Mouse (Mus musculus) CH12.LX (cell line): ENCODE measurements at regions not wholly inside any gene's neighbourhood (a gene's known extent, or its start where the extent isn't known, plus 50 kb on each side); places are given as distances from the start of the nearest gene placed in this dataset.

Experiments used
- DNase-seq: peaks from one replicate; pipeline ENCODE4 v3.0.0-alpha.2; 2013; ENCODE audit errors: extremely low read depth
- H3K27ac ChIP-seq: 2 replicates; pipeline ENCODE4 v1.5.1; 2012; ENCODE audit warnings: low read depth, mild to moderate bottlenecking, control low read depth, moderate library complexity; ENCODE audit not compliant: insufficient read depth
- H3K27me3 ChIP-seq: replicated peaks from 2 replicates; pipeline ENCODE3; 2012; ENCODE audit warnings: inconsistent platforms
- H3K36me3 ChIP-seq, 2 experiments: replicated peaks in 1 of 2; 2 replicates each; pipeline versions ENCODE3 to v1.6.1; 2012; ENCODE audit warnings: inconsistent platforms in 1 of 2, low read length in 1 of 2, mild to moderate bottlenecking in 1 of 2, mixed read lengths in 1 of 2, moderate library complexity in 1 of 2; ENCODE audit not compliant: control insufficient read depth in 1 of 2, insufficient read depth in 1 of 2
- H3K4me1 ChIP-seq, 2 experiments: 2 replicates each; pipeline ENCODE4 v1.6.1; 2012; ENCODE audit warnings: inconsistent platforms in 1 of 2, moderate library complexity in 1 of 2; ENCODE audit not compliant: insufficient read depth in 2 of 2, control insufficient read depth in 1 of 2
- H3K4me2 ChIP-seq: 2 replicates; pipeline ENCODE4 v1.6.1; 2012; ENCODE audit warnings: low read depth, mild to moderate bottlenecking, control low read depth; ENCODE audit not compliant: poor library complexity, insufficient read depth, severe bottlenecking
- H3K4me3 ChIP-seq, 3 experiments: fragments of 150-350 bp in 1 of 3; sonication (generic) in 1 of 3; replicated peaks in 1 of 3; 2 replicates each; pipeline versions ENCODE3 to v1.5.1; 2011 to 2012; ENCODE audit warnings: low read depth in 2 of 3, low read length in 2 of 3, mild to moderate bottlenecking in 2 of 3, moderate library complexity in 2 of 3, control low read depth in 1 of 3, improper control_type of control experiment in 1 of 3, inconsistent platforms in 1 of 3, mixed read lengths in 1 of 3; ENCODE audit not compliant: poor library complexity in 1 of 3
- H3K79me2 ChIP-seq: replicated peaks from 2 replicates; pipeline ENCODE4 v1.6.1; 2012; ENCODE audit warnings: mild to moderate bottlenecking, moderate library complexity; ENCODE audit not compliant: control insufficient read depth, poor library complexity, insufficient read depth, severe bottlenecking; ENCODE audit errors: extremely low read depth
- H3K9ac ChIP-seq: 2 replicates; pipeline ENCODE4 v1.6.1; 2012; ENCODE audit warnings: low read depth, mild to moderate bottlenecking, control low read depth, moderate library complexity; ENCODE audit not compliant: insufficient read depth
- H3K9me3 ChIP-seq: replicated peaks from 2 replicates; pipeline ENCODE3; 2012; ENCODE audit warnings: low read length, inconsistent platforms, mixed read lengths
- BHLHE40 ChIP-seq: IDR thresholded peaks from 2 replicates; pipeline ENCODE4 v1.6.1; 2011; ENCODE audit warnings: mild to moderate bottlenecking, low read depth, low read length, improper control_type of control experiment
- CHD1 ChIP-seq: IDR thresholded peaks from 2 replicates; pipeline ENCODE4 v1.6.1; 2012; ENCODE audit warnings: low read depth, low read length, improper control_type of control experiment, inconsistent platforms
- CTCF ChIP-seq, 2 experiments: IDR thresholded peaks in 1 of 2; conservative IDR thresholded peaks in 1 of 2; 2 replicates each; pipeline ENCODE4 v1.5.1; 2011 to 2012; ENCODE audit warnings: low read depth in 2 of 2, low read length in 2 of 2, improper control_type of control experiment in 1 of 2, inconsistent platforms in 1 of 2, mild to moderate bottlenecking in 1 of 2, moderate library complexity in 1 of 2
- E2F4 ChIP-seq: IDR thresholded peaks from 2 replicates; pipeline ENCODE4 v1.6.1; 2011; ENCODE audit warnings: low read depth, low read length, improper control_type of control experiment; ENCODE audit not compliant: insufficient replicate concordance
- ELF1 ChIP-seq: IDR thresholded peaks from 2 replicates; pipeline ENCODE4 v1.6.1; 2014; ENCODE audit warnings: low read depth, mild to moderate bottlenecking, inconsistent platforms, low read length, improper control_type of control experiment
- EP300 ChIP-seq: IDR thresholded peaks from 2 replicates; pipeline ENCODE4 v1.6.1; 2011; ENCODE audit warnings: low read length, improper control_type of control experiment
- GABPA ChIP-seq: IDR thresholded peaks from 2 replicates; pipeline ENCODE4 v1.6.1; 2012; ENCODE audit warnings: low read depth, low read length, improper control_type of control experiment, inconsistent platforms; ENCODE audit not compliant: insufficient replicate concordance
- HCFC1 ChIP-seq: IDR thresholded peaks from 2 replicates; pipeline ENCODE4 v1.6.1; 2012; ENCODE audit warnings: low read depth, mild to moderate bottlenecking, inconsistent platforms, low read length, improper control_type of control experiment
- IRF4 ChIP-seq: IDR thresholded peaks from 2 replicates; pipeline ENCODE4 v1.6.1; 2014; ENCODE audit warnings: low read depth, mild to moderate bottlenecking, inconsistent platforms, low read length, improper control_type of control experiment
- KAT2A ChIP-seq: IDR thresholded peaks from 2 replicates; pipeline ENCODE4 v1.6.1; 2012; ENCODE audit warnings: low read length, improper control_type of control experiment, inconsistent platforms; ENCODE audit not compliant: insufficient replicate concordance
- MAZ ChIP-seq: IDR thresholded peaks from 2 replicates; pipeline ENCODE4 v1.6.1; 2012; ENCODE audit warnings: low read depth, mild to moderate bottlenecking, inconsistent platforms, low read length, improper control_type of control experiment, moderate library complexity
- MXI1 ChIP-seq: IDR thresholded peaks from 2 replicates; pipeline ENCODE4 v1.6.1; 2011; ENCODE audit warnings: mild to moderate bottlenecking, low read depth, low read length, improper control_type of control experiment
- MYC ChIP-seq: IDR thresholded peaks from 2 replicates; pipeline ENCODE4 v1.6.1; 2011; ENCODE audit warnings: low read depth, mild to moderate bottlenecking, improper control_type of control experiment, low read length
- NELFE ChIP-seq: IDR thresholded peaks from 2 replicates; pipeline ENCODE4 v1.6.1; 2011; ENCODE audit warnings: low read depth, low read length, improper control_type of control experiment
- NRF1 ChIP-seq: IDR thresholded peaks from 2 replicates; pipeline ENCODE4 v1.6.1; 2014; ENCODE audit warnings: low read depth, mild to moderate bottlenecking, inconsistent platforms, low read length, improper control_type of control experiment, moderate library complexity
- PAX5 ChIP-seq: IDR thresholded peaks from 2 replicates; pipeline ENCODE4 v1.6.1; 2012; ENCODE audit warnings: low read length, inconsistent platforms, mixed read lengths
- POLR2A ChIP-seq: IDR thresholded peaks from 2 replicates; pipeline ENCODE4 v1.6.1; 2011; ENCODE audit warnings: low read depth, mild to moderate bottlenecking, improper control_type of control experiment, low read length
- RCOR1 ChIP-seq: conservative IDR thresholded peaks from 2 replicates; pipeline ENCODE4 v1.6.1; 2012; ENCODE audit warnings: low read depth, mild to moderate bottlenecking, inconsistent platforms, low read length, improper control_type of control experiment
- SMC3 ChIP-seq: IDR thresholded peaks from 2 replicates; pipeline ENCODE4 v1.6.1; 2011; ENCODE audit warnings: low read depth, low read length, improper control_type of control experiment
- TBP ChIP-seq: conservative IDR thresholded peaks from 2 replicates; pipeline ENCODE4 v1.6.1; 2011; ENCODE audit warnings: low read depth, low read length, improper control_type of control experiment
- UBTF ChIP-seq: IDR thresholded peaks from 2 replicates; pipeline ENCODE4 v1.6.1; 2012; ENCODE audit warnings: low read depth, mild to moderate bottlenecking, inconsistent platforms, low read length, improper control_type of control experiment, moderate library complexity
- USF1 ChIP-seq: IDR thresholded peaks from 2 replicates; pipeline ENCODE4 v1.6.1; 2014; ENCODE audit warnings: low read depth, mild to moderate bottlenecking, inconsistent platforms, low read length, improper control_type of control experiment
- ZKSCAN1 ChIP-seq: IDR thresholded peaks from 2 replicates; pipeline ENCODE4 v1.6.1; 2012; ENCODE audit warnings: low read depth, inconsistent platforms, low read length, improper control_type of control experiment, borderline replicate concordance
- ZMIZ1 ChIP-seq: IDR thresholded peaks from 2 replicates; pipeline ENCODE4 v1.6.1; 2012; ENCODE audit warnings: low read depth, mild to moderate bottlenecking, inconsistent platforms, low read length, improper control_type of control experiment
- dilution Hi-C: fragments of 300-500 bp; cut with MboI; formaldehyde crosslinking; loops from 2 replicates; pipeline ENCODE4 v1.14.3; 2020; ENCODE audit warnings: low sequenced_read_pairs; ENCODE audit not compliant: extremely low pct_unique_long_range_greater_than_20kb, extremely low pct_ligation_motif_present
- in situ Hi-C: fragments of 300-500 bp; cut with MboI; formaldehyde crosslinking; loops from 3 replicates; pipeline ENCODE4 v1.14.3; 2019; ENCODE audit warnings: low sequenced_read_pairs, low pct_ligation_motif_present, low pct_unique_long_range_greater_than_20kb, mixed read lengths

- no peak overlapping the region for H3K4me2 ChIP-seq
Observed at GRCm38 (mm10) chr6:107092600-107092999, 292.7 kb upstream of the Crbn start.

GRCm38 (mm10) chr6:107128716-107129115 lies 328.8 kb upstream of the Crbn start:
- Histone ChIP-seq H3K27ac (no peak overlapping the region), H3K79me2 (no peaks in the 10 kb centered on the region), H3K9me3 (no peaks in the 10 kb centered on the region), H3K4me2 (no peak overlapping the region), H3K27me3 (no peaks in the 10 kb centered on the region), H3K36me3 (no peaks in the 10 kb centered on the region), H3K9ac (no peak overlapping the region), H3K4me1 (no peaks in the 10 kb centered on the region), H3K4me3 (no peak overlapping the region)
- in situ Hi-C loops = no loop called here
- no peak for DNase-seq
- dilution Hi-C loops = no loop called here
- TF ChIP-seq SMC3 = no peak
- TF ChIP-seq E2F4 = no peak
- TF ChIP-seq IRF4 = no peak
- TF ChIP-seq ZKSCAN1 = no peak
- no peak for TF ChIP-seq EP300
- no peak for TF ChIP-seq POLR2A
- TF ChIP-seq CHD1 = no peak

More at GRCm38 (mm10) chr6:107092600-107092999, 292.7 kb upstream of the Crbn start:
- no peaks in the 10 kb centered on the region for H3K4me1 ChIP-seq
- dilution Hi-C loops = no loop called here
- DNase-seq = no peak
- no peaks in the 10 kb centered on the region for H3K27me3 ChIP-seq
- no peaks in the 10 kb centered on the region for H3K79me2 ChIP-seq
- TF ChIP-seq UBTF (no peak), KAT2A (no peak), GABPA (no peak), E2F4 (no peak), TBP (no peak), CTCF (conservative IDR thresholded peaks at IDR 0.05 in 1 of 2, IDR thresholded peaks at IDR 0.05 in 1 of 2; ENCODE audit: low read depth in 2 of 2, low read length in 2 of 2) (no peak), BHLHE40 (no peak)
- no peak overlapping the region for H3K4me3 ChIP-seq
- no peaks in the 10 kb centered on the region for H3K9me3 ChIP-seq
- in situ Hi-C loops = no loop called here
- no peak overlapping the region for H3K9ac ChIP-seq
- no peaks in the 10 kb centered on the region for H3K36me3 ChIP-seq
- no peak overlapping the region for H3K27ac ChIP-seq

- DNase-seq = no peak
- no peaks in the 10 kb centered on the region for H3K9me3 ChIP-seq
- TF ChIP-seq ELF1 (no peak), UBTF (no peak), IRF4 (no peak), BHLHE40 (no peak), CHD1 (no peak), MYC (no peak), PAX5 (no peak), CTCF (conservative IDR thresholded peaks at IDR 0.05 in 1 of 2, IDR thresholded peaks at IDR 0.05 in 1 of 2; ENCODE audit: low read depth in 2 of 2, low read length in 2 of 2) (no peak), POLR2A (no peak), ZMIZ1 (no peak), HCFC1 (no peak), ZKSCAN1 (no peak), TBP (no peak), NELFE (no peak), MXI1 (no peak), SMC3 (no peak), NRF1 (no peak), RCOR1 (no peak), USF1 (no peak), MAZ (no peak)
- H3K4me2 ChIP-seq = no peak overlapping the region
- dilution Hi-C loops = no loop called here
- H3K27ac ChIP-seq = no peak overlapping the region
- in situ Hi-C loops = no loop called here
- H3K4me1 ChIP-seq = no peaks in the 10 kb centered on the region
- H3K36me3 ChIP-seq = no peaks in the 10 kb centered on the region
- H3K4me3 ChIP-seq = no peak overlapping the region
- no peaks in the 10 kb centered on the region for H3K27me3 ChIP-seq
- no peak overlapping the region for H3K9ac ChIP-seq
- no peaks in the 10 kb centered on the region for H3K79me2 ChIP-seq
Observed at GRCm38 (mm10) chr6:107167736-107168491, 361.7 kb upstream of the Lrrn1 start.
